In genomic region chr17:32965253-32965622, GRCm38 (mm10) we compare ENCODE assay signal across 8 mouse cellular contexts. TPM values are rescaled to one million over a fixed set of nuclear protein-coding genes. Genes with fewer than 3 reads are reported as not detected.
DNase-seq lines count a peak whose midpoint lies in the region; ATAC-seq and TF ChIP-seq lines count a peak whose summit lies in the region.

No protein-coding gene starts in this region.

- peaks cover 16% of the 10 kb centered on the region for H3K4me1 ChIP-seq in embryonic facial prominence, embryonic 10.5 days
- H3K4me1 ChIP-seq in heart, postnatal 0 days (ENCODE audit: control insufficient read depth, insufficient read depth): peaks cover 14% of the 10 kb centered on the region
- peaks cover 18% of the 10 kb centered on the region for H3K4me1 ChIP-seq in liver, postnatal 0 days (ENCODE audit: insufficient read depth)

- peak; percentile 13 for DNase-seq in left cerebral cortex, postnatal 4 days
- DNase-seq in left cerebral cortex, adult 11 months (ENCODE audit: low spot score): no peak
- DNase-seq in embryonic facial prominence, embryonic 10.5 days (ENCODE audit: low spot score): no peak
- no peak for DNase-seq in heart, postnatal 0 days (ENCODE audit: low spot score)
- DNase-seq in liver, postnatal 0 days: peak; percentile 24
- DNase-seq in retina, embryonic 14.5 days (ENCODE audit: low spot score): no peak
- no peak for DNase-seq in left cerebral cortex, adult 8-10 months (ENCODE audit: low spot score in 2 of 2)
- DNase-seq in embryo, embryonic 9.5 days (ENCODE audit: extremely low spot score): no peak

- peak overlapping the region; percentile 72 for H3K9ac ChIP-seq in heart, postnatal 0 days (replicated peaks; ENCODE audit: low read depth, low read length)
- H3K9ac ChIP-seq in liver, postnatal 0 days (replicated peaks): peak overlapping the region; percentile 72

- no peaks in the 10 kb centered on the region for H3K27me3 ChIP-seq in embryonic facial prominence, embryonic 10.5 days (replicated peaks; ENCODE audit: low read depth, poor library complexity, severe bottlenecking)
- no peaks in the 10 kb centered on the region for H3K27me3 ChIP-seq in heart, postnatal 0 days (ENCODE audit: control insufficient read depth, insufficient read depth, low read length)
- H3K27me3 ChIP-seq in liver, postnatal 0 days (ENCODE audit: insufficient read depth, low read length): no peaks in the 10 kb centered on the region

- TF ChIP-seq EP300 in heart, postnatal 0 days (IDR thresholded peaks at IDR 0.05; ENCODE audit: low read depth): no peak
- no peak for TF ChIP-seq EP300 in liver, postnatal 0 days (IDR thresholded peaks at IDR 0.05; ENCODE audit: low read depth)

- peak overlapping the region; percentile 78 for H3K27ac ChIP-seq in embryonic facial prominence, embryonic 10.5 days (replicated peaks)
- peak overlapping the region; percentile 91 for H3K27ac ChIP-seq in heart, postnatal 0 days (ENCODE audit: low read depth)
- H3K27ac ChIP-seq in liver, postnatal 0 days (ENCODE audit: low read depth): peak overlapping the region; percentile 96

- H3K4me3 ChIP-seq in embryonic facial prominence, embryonic 10.5 days: peak overlapping the region; percentile 87
- H3K4me3 ChIP-seq in heart, postnatal 0 days (ENCODE audit: low read depth, low read length): peak overlapping the region; percentile 82
- H3K4me3 ChIP-seq in liver, postnatal 0 days (ENCODE audit: low read depth, low read length): peak overlapping the region; percentile 86

- H3K36me3 ChIP-seq in embryonic facial prominence, embryonic 10.5 days (replicated peaks): no peaks in the 10 kb centered on the region
- no peaks in the 10 kb centered on the region for H3K36me3 ChIP-seq in heart, postnatal 0 days (replicated peaks; ENCODE audit: control insufficient read depth, insufficient read depth, low read length)
- no peaks in the 10 kb centered on the region for H3K36me3 ChIP-seq in liver, postnatal 0 days (replicated peaks; ENCODE audit: insufficient read depth, low read length)

- peak overlapping the region; percentile 64 for H3K4me2 ChIP-seq in heart, postnatal 0 days (ENCODE audit: low read depth, low read length)
- H3K4me2 ChIP-seq in liver, postnatal 0 days (ENCODE audit: low read depth, low read length): peak overlapping the region; percentile 94

- no peak for TF ChIP-seq CTCF in heart, postnatal 0 days (IDR thresholded peaks at IDR 0.05; ENCODE audit: low read depth)
- TF ChIP-seq CTCF in liver, postnatal 0 days (IDR thresholded peaks at IDR 0.05; ENCODE audit: low read depth): no peak

- H3K9me3 ChIP-seq in embryonic facial prominence, embryonic 10.5 days: no peaks in the 10 kb centered on the region
- H3K9me3 ChIP-seq in heart, postnatal 0 days (replicated peaks; ENCODE audit: control insufficient read depth, low read length): no peaks in the 10 kb centered on the region
- H3K9me3 ChIP-seq in liver, postnatal 0 days (ENCODE audit: low read length): no peaks in the 10 kb centered on the region

- intact Hi-C loops in left cerebral cortex, postnatal 4 days (cut with DNase I): no loop called here

- no peak; the same call in 1 of the 2 replicates for ATAC-seq in heart, postnatal 0 days (ENCODE audit: insufficient read depth, low read depth)
- ATAC-seq in liver, postnatal 0 days: no peak; the same call in 1 of the 2 replicates

- WGBS in embryonic facial prominence, embryonic 10.5 days: under 1% methylated on average over 14 of the region's 14 CpGs
- WGBS in heart, postnatal 0 days: under 1% methylated on average over 14 of the region's 14 CpGs
- WGBS in liver, postnatal 0 days (ENCODE audit: insufficient replicate concordance): under 1% methylated on average over 14 of the region's 14 CpGs

RNA-seq across cellular contexts. Expression of gene Zfp472, which starts 0.4 kb away (rescaled TPM):
- 1 to 10 TPM; 5.7 to 5.9 TPM for total RNA-seq in left cerebral cortex, postnatal 4 days (2021)
- 12.0 and 15.1 TPM in 2 replicates for polyA plus RNA-seq in embryonic facial prominence, embryonic 10.5 days (2016; fragmentation: Nextera tagmentation; extraction: Ambion mirVana)
- total RNA-seq in heart, postnatal 0 days (2014; rRNA removed; ENCODE audit: low replicate concordance): 3.5 and 4.9 TPM in 2 replicates
- 3.5 and 3.8 TPM in 2 replicates for polyA plus RNA-seq in heart, postnatal 0 days (2015; fragmentation: Nextera tagmentation; extraction: Ambion mirVana)
- polyA plus RNA-seq in liver, postnatal 0 days (2015; fragmentation: Nextera tagmentation; extraction: Ambion mirVana): 3.2 and 3.3 TPM in 2 replicates
- total RNA-seq in left cerebral cortex, adult 8-10 months (2022): 1 to 10 TPM; 4.8 to 7.0 (median 5.9) TPM

RNA-seq across cellular contexts. Expression of gene Cyp4f13, which starts 18.0 kb away (rescaled TPM):
- 10 to 100 TPM in 1 of 2 experiments, 1 to 10 TPM in 1; 5.8 to 10.2 TPM for total RNA-seq in left cerebral cortex, postnatal 4 days (2021)
- 2.1 and 3.3 TPM in 2 replicates for polyA plus RNA-seq in embryonic facial prominence, embryonic 10.5 days (2016; fragmentation: Nextera tagmentation; extraction: Ambion mirVana)
- total RNA-seq in heart, postnatal 0 days (2014; rRNA removed; ENCODE audit: low replicate concordance): 4.8 and 27.1 TPM in 2 replicates
- polyA plus RNA-seq in heart, postnatal 0 days (2015; fragmentation: Nextera tagmentation; extraction: Ambion mirVana): 8.3 and 10.3 TPM in 2 replicates
- polyA plus RNA-seq in liver, postnatal 0 days (2015; fragmentation: Nextera tagmentation; extraction: Ambion mirVana): 27.1 and 32.3 TPM in 2 replicates
- 10 to 100 TPM; 20.5 to 22.6 (median 22.5) TPM for total RNA-seq in left cerebral cortex, adult 8-10 months (2022)

RNA-seq across cellular contexts. Expression of gene Zfp952, which starts 27.7 kb away (rescaled TPM):
- total RNA-seq in left cerebral cortex, postnatal 4 days (2021): 10 to 100 TPM; 17.1 to 19.2 TPM
- 13.1 and 13.3 TPM in 2 replicates for polyA plus RNA-seq in embryonic facial prominence, embryonic 10.5 days (2016; fragmentation: Nextera tagmentation; extraction: Ambion mirVana)
- 1.7 and 2.7 TPM in 2 replicates for total RNA-seq in heart, postnatal 0 days (2014; rRNA removed; ENCODE audit: low replicate concordance)
- 5.6 and 7.3 TPM in 2 replicates for polyA plus RNA-seq in heart, postnatal 0 days (2015; fragmentation: Nextera tagmentation; extraction: Ambion mirVana)
- polyA plus RNA-seq in liver, postnatal 0 days (2015; fragmentation: Nextera tagmentation; extraction: Ambion mirVana): 2.1 and 2.7 TPM in 2 replicates
- 10 to 100 TPM; 15.0 to 16.7 (median 15.9) TPM for total RNA-seq in left cerebral cortex, adult 8-10 months (2022)

RNA-seq across cellular contexts. Expression of gene Cyp4f14, which starts 48.1 kb away (rescaled TPM):
- total RNA-seq in left cerebral cortex, postnatal 4 days (2021): under 1 TPM in 1 of 2 experiments, not detected in 1; 0.95 TPM
- polyA plus RNA-seq in embryonic facial prominence, embryonic 10.5 days (2016; fragmentation: Nextera tagmentation; extraction: Ambion mirVana): not detected in 2 replicates
- not detected in 2 replicates for total RNA-seq in heart, postnatal 0 days (2014; rRNA removed; ENCODE audit: low replicate concordance)
- not detected in 2 replicates for polyA plus RNA-seq in heart, postnatal 0 days (2015; fragmentation: Nextera tagmentation; extraction: Ambion mirVana)
- 0.20 and 0.22 TPM in 2 replicates for polyA plus RNA-seq in liver, postnatal 0 days (2015; fragmentation: Nextera tagmentation; extraction: Ambion mirVana)
- 1 to 10 TPM; 4.5 to 7.7 (median 6.4) TPM for total RNA-seq in left cerebral cortex, adult 8-10 months (2022)

Comparison
In these comparisons a context has a peak if more than half of its experiments do, and no peak if none do; other contexts are left out.
1. DNase-seq: peak in left cerebral cortex, postnatal 4 days (single experiment) and liver, postnatal 0 days (single experiment); none in left cerebral cortex, adult 11 months (single experiment), embryonic facial prominence, embryonic 10.5 days (single experiment), heart, postnatal 0 days (single experiment), retina, embryonic 14.5 days (single experiment), left cerebral cortex, adult 8-10 months (0 of 2) and embryo, embryonic 9.5 days (single experiment).
2. Peak in every context shown above with its lines, with median percentiles within 50 percentile points of each other: H3K27ac ChIP-seq and H3K4me3 ChIP-seq.